Mouse (Mus musculus) kidney, adult 9 months (tissue): Measurements from ENCODE around the gene Spaca4.

Source experiments
- DNase-seq: peaks from one replicate; pipeline ENCODE4 v3.0.0; 2022

Spaca4 gene

DNA sequence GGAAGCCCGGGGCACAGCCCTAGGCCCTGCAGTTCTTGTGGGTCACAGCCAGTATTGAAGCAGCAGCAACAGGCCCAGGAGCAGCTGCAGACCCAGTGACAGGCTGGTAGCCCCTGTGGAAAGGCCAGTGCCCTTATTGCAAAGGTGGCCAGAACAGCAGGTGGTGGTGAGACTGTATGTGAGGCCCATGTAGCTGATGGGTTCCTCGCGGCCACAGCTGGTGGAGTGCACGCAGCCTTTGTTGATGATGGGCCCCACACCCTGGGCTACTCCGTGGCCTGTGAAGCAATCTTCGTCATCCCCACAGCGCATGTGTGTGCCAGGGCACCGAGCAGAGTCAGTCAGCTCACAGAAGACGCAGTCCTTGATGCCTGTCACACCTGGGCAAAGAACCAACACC lies 462 bp downstream of the Spaca4 start:
- no peak for DNase-seq

DNA sequence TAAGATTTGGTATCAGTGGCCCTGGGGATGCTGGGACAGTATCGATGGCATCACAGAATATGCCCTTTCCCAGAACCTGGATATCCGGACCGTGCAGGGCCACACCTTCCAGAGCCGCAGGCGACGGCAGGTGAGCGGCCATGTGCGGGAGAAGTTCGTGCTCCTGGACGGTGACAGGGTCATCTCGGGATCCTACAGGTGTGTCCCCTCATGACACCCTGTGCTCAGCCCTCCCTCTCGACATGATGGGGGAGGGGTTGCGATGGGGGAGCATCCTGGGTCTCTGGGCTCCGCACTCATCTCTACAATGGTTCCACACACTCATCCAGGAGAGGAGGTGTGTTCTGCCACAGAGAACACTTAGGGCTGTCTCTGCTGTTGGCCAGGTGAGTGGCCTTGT lies 1.8 kb downstream of the Spaca4 start:
- no peak for DNase-seq

DNA sequence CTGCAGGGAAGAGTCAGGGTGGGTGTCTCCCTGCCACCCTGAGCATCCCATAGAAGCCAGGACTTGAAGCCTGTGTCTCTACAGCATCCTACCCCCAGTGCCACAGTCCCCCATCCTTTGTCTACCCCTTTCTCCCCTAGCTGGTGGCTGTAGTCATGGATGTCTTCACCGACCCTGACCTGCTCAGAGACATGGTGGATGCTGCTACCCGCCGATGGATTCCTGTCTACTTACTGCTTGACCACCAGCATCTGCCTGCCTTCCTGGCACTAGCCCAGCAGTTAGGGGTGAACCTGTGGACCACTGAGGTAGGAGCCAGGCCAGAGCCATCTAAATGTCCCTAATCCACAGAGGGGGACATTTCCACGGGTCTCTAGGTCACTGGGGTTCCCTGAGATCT lies 2.3 kb downstream of the Spaca4 start:
- DNase-seq: no peak

DNA sequence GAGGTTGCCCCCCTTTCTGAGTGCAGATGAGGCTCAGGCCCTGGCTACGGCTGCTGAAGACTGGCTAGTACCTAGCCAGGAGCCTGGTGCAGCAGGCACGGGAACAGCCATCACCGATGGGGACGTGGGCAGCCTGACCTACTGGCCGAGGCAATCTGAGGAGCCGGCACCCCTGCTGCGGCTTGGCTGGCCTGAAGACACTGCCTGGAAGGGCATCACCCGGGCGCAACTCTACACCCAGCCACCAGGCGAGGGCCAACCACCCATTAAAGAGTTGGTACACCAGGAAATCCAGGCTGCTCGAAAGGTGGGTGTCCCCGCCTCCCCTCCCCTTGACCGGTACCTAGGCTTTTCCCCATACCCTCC lies 3.3 kb downstream of the Spaca4 start:
- DNase-seq: no peak

DNA sequence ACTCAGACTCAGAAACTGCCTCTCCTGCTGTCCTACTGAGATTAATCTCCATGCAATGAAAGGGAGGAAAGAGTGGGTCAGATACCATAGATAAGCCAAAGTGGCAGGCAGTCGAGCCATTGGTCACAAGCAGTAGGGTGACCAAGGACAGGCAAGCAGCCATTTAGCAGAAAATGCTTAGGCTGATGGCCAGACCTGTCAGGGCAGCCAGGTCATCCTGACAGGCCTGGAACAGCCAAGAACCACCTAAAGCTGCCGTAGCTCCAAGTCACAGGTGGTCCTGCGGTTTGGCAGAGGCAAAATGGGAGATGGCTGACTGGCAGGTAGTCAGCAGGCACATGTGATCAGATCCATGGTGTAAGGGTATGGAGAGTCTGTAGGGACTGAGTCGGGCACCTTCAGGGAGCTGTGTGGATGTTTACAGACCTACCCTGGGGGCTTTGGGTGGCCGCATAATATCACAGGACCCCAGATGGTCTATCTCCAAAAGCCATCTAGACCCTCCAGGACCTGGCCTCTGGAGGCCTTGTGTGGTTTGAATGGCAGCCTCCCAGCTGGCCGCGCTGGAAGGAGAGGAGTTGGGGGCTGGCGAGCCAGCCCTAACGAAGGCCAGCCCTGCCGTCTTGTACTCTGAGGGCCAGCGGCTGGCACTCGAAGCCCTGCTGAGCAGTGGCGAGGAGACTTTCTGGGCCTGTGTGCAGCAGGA lies 3.8 kb downstream of the Spaca4 start:
- no peak for DNase-seq

DNA sequence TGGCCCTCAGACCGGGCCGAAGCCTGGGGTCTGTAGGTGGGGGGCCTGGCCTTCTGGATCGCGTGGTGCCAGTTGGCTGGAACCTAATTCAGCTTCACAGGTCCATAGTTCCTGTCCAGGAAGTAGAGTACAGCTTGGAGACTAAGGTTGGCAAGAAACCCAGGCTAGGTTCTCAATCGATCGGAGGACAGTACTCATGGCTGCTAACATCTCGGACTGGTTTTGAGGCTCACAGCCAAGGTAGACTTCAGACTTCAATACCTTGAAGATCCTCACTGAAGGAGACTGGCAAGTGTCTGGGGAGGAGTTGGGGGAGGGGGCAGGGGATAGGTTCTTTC lies 4.4 kb downstream of the Spaca4 start:
- no peak for DNase-seq

DNA sequence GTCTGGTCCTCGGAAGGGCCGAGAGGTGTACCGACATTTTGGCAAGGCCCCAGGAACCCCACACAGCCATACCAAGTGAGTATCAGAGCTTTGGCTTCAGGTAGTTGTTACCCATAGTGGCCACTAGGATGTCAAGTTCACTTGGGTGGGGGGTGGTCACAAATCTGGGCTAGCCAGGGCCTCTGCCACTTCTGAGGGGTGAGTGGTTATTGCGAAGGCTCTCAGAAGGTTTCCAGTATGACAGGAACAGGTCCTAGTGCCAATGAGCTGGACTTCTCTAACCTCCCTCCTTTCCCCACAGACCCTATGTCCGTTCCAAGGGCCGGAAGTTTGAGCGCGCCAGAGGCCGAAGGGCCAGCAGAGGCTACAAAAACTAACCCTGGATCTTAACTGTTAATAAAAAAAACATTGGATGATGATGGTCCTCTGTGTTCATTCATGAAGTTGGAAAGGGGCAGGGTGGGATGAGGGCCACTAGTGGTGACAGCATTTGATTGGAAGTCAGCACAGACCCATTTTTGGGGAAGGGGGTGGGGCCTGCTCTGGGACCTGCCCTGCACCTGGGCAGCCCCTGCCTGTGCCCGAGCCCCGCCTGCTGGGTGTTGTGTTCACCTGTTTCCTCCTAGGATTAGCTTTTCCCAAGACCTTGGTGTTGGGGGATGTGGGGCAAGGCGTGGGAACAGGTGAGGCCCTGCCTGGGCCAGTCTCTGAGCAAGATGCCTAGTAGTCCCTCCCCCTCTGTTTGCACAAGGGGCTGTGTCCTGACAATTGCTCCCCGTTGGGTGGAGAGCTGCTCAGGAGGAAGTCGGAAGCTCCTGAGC lies 5.0 kb downstream of the Spaca4 start, which contains the start of gene Fam83e:
Gene Fam83e (plus strand): TSS at position 800 of the 821 bp plus-strand sequence.
- DNase-seq: no peak

DNA sequence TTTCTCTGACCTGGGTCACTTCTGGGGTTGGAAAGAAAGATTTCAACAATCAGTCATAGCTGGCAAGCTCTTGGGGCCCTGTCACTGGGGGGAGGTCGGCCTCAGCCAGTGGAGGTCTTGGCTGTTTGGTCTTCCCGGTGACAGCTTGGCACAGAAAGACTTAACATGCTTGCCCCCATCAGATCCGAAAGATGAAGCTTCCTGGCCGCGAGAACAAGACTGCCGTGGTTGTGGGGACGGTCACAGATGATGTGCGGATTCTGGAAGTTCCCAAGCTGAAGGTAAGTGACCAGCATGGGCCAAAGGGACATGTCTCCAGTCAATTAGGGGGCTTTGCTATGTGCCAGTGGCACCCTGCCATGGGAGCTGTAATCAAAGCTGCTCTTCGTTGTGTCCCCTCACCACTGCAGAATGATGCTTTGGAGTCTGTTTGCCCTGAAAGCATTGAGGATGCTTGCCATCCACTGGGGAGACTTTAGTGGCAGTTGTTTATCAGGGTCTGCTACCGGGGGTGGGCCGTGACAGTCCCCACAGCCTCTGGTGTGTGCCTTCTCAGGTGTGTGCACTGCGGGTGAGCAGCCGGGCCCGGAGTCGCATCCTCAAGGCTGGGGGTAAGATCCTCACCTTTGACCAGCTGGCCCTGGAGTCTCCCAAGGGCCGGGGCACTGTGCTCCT lies 5.7 kb downstream of the Spaca4 start:
- DNase-seq: no peak

DNA sequence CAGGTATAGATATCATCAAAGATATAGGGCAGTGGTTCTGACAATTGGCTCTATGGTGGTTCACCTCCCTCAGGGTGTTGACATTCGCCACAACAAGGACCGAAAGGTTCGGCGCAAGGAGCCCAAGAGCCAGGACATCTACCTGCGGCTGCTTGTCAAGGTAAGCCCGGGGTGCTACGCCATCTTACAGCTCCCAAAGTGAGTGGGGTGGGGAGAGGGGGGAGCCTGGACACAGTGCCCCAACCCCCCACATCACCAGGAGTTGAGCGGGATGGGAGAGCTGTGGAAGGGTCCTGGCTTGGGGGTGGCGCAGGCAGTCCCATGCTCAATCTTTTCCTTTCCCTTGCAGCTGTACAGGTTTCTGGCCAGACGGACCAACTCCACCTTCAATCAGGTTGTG lies 6.4 kb downstream of the Spaca4 start:
- DNase-seq: no peak

DNA sequence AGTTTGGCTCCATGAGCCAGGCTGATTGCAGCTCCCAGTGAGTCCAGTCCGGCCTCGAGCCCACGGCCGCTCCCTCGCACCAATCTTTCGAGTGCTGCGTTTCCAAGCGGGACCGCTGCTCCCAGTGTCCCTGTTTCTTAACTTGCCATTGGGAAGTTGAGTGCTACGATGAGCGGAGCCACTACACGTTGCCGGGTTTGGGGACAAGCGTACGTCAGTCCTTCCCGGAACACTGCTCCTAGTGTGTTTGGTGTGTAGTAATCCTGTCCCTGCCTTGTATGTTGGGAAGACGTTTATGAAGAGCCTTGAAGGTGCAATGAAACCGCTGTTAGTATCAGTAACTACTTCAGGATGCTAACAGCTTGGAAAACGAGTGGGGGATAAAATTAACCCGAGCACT lies 7.3 kb downstream of the Spaca4 start:
- no peak for DNase-seq

DNA sequence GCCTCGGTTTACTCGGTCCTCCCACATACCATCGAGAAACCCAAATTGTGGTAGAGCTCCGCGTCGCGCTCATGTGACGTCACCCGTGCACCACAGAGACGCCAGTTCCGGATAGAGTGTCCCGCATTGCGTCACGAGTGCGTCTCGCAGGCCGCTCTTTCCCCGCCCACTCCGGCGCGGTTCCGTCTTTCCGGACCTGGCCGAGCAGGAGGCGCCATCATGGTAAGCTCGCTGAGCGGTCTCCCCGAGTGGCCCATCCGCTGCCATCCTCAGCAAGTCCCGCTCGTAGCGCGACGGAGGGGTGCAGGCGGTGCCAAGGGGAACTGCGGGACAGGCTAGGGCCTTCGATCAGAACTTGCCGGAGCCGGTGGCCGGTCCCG lies 7.7 kb downstream of the Spaca4 start, which contains the start of gene Sphk2:
Gene Sphk2 (minus strand): TSS at position 85 of the 380 bp plus-strand sequence.
- DNase-seq: peak; percentile 99

DNA sequence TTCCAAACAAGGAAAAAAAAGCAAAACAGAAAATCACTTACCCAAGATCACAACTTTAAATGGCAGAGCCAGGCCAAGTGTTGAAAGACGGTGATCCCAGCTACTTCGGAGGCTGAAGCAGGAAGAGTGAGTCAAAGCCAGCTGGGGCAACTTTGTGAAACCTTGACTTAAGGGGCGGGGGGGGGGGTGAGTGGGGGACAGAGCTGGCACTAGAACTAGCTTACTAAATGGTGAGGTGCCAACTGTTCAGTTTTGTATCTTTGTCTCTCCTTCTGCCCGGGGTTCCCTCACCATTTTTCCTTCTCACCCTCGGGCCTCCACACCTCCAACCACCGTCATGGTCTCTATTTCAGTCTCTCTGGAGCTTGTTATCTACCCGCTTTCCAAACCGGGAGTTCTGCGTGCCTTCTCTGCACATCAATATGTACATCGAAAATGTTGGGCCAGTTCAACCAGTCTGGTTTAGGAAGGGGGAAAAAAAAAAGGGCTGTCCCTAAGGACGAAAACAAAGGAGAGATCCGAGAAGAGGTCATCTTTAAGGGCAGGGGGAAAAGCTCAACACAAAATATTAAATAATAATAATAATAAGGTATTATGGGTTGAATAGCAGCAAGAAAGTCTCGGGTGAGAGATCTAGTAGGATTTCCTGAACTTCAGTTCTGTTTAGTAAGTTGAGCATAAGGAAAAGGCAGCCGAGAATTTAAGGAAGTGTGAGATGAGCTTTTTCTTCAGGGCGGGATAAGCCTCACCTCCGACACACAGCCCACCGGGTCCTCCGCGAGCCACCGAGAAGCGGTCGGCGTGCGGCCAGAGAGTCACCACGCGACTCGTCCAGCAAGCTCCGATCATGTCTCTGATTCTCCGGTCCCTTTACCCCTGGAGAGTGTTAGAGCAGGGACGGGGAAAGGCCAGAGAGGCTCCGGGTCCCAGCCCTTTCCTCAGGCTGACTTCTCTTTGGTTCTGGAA lies 8.4 kb downstream of the Spaca4 start:
- peak; percentile 33 for DNase-seq

DNA sequence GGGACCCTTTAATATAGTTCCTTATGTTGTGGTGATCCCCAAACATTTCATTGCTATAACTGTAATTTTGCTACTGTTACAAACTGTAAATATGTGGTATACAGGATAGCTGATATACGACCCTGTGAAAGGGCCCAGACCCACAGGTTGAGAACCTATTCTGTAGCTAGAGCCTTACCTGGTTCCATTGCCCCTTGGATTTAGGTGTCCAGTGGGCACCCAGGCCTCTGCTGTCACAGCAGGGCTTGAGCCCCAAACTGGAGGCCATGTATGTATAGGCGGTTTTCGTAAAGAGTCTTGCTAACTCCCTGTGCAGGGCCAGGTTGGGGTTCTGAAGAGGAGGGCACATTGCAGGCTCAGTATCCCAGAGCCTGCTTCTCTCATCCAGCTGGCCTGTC lies 9.2 kb downstream of the Spaca4 start:
- peak; percentile 26 for DNase-seq

DNA sequence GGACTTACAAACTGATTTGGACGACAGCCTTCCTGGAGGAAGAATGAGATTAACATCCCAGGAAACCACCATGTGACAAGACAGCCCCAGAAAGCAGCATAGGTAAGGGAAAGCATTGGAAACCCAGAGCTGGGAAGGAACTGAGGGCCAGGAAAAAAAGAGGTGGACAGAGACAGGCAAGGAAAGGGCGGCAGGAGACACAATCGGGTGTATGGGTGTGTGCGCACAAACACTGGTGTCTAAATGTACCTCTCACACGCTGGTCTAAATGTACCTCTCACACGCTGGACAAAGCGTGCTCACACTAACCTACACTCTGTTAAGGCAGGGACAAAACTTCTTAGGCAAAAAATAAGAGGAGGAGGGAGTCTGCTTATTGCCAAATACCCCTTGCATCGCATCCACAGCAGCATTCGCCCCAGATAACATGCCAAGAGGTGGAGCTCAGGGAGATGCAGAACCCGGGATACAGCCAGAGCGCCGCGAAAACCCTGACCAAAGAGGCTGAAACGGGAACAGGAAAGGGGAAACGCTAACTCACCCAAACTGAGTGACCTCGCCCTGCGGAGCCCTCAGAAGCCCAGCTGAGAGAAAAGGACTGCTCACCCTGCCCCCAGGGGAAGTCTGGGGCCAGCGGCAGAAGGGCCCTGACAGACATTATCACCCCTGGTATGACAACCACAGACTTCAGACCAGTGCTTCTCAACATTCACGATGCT lies 9.7 kb downstream of the Spaca4 start:
- peak; percentile 42 for DNase-seq

DNA sequence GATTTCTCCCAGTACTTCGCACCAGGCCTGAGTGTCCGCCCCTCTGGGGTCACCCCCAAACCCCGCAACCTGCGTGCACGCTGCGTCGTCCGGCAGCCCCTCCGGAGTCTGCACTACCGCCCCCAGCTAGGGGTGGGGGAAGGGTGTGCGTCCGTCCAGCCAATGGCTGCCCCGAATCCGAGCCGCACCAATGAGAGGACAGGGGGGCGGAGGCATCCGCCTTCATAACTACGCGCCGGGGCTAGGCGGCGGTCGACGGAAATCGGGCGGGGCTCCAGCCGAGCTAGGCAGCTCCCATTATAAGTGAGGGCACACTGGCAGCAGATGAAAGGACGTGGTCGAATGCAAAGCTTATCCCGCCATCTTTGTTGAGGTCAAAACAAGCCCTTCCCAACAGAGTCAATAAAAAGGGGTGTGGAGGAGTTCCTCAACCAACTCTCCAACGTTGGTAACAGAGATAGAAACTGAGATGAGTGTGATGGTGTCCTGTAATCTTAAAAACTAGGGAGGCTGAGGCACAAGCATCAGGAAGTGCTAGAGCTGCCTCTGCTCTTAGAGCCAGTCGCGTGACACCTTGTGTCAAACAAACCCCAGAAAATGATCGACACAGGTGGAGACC lies 10.4 kb downstream of the Spaca4 start, which contains the start of gene Rpl18:
Gene Rpl18 (plus strand): TSS at position 368 of the 619 bp plus-strand sequence.
- peak; percentile 99 for DNase-seq

DNA sequence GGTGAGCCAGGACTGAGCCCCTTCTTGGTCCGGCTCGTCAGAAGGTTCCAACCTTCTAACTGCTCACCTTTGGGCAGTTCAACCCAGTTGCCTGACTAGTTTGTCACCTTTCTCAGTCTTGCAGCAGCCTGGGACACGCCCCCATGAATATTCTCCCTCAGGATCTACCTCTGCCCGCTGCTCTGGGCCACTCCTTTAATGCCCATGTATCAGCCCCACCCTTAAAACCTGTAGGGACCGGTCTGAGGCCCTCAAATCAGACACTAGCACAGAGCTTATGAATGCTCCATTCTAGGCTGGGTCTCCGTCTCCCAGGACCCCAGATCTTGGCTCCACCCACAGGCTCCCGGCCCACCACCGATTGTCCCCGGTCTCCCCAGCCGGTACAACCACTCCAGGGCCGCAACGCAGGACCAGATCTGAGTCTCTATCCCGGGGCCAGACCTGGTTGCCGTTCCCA lies 11.0 kb downstream of the Spaca4 start:
- DNase-seq: peak; percentile 79

DNA sequence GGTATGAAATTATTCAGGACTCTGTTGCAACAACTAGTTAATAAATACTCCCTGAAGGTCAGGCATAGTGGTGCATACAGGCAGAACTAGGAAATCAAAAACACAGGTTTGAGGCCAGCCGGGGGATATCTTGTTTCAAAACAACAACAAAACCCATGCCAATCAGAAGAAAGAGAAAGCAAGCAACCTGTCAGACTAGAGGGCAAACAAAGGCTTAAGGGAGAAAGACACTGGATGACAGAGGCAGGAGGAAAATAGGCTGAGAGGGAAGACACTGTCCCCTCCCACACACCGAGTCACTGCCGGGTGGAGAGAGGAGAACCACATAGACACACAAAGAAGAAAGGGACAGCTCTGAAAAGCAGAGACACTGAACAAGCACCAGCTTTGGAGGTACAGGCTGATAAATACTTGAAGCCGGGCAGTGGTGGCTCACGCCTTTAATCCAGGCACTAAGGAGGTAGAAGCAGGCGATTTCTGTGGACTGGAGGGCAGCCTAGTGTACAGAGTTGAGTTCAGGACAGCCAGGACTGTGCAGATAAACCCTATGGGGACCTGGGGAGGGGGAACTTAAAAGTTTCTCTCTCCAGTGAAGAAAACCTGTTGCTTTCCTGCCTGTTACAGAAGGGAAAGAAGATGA lies 11.6 kb downstream of the Spaca4 start:
- DNase-seq: peak; percentile 55

DNA sequence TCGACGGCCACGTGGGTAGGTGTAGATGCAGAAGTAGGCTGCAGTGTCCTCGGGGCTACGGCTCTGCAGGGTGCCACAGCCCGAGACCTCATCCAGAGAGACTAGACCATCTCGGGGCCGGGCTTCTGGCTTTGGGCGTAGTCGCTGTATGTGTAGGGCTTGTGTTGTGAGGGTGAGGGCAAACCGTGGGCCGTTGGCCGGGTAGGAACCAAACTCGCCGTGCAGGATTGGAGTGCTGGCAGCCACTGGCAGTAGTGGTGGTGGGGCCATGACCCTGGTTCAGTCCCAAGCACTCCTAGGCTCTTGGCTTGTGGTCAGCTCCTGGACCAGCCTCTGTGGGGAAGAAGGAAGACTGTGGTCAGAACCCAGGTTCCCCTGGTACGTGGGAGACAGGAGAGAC lies 12.2 kb downstream of the Spaca4 start:
- DNase-seq: peak; percentile 54

DNA sequence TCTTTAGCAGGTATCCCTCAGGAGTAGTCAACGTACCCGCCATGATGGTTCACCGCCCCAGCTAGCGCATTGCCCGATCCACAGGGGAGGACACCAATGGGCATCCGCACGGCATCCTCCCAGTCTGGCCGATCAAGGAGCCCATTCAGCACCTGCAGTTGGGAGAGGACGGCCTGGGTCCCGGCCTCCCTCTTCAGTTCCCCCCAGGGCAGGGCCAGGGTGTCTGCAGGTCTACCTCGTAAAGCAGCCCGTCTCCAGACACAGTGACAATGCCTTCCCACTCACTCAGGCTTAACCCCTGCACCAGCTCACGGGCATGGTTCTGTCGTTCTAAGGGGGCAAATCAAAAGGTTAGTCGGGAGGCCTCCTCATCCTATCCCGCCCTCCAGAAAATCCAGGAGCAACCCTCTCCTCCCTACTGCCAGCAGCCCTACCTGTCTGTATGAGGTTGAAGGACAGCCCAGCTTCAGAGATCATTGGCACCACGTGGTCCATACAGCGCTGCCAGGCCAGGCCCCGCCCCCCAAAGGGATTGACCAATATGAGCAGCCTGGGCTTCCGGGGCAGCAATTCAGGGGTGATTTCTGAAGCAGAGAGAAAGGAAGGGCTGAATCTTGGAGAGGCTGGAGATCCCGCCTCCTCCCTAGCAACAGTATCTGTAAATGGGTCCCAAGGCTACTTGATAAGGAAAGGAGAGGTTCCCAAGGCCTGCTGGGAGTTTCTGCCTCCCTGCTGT lies 13.4 kb downstream of the Spaca4 start:
- peak; percentile 97 for DNase-seq
